Mouse (Mus musculus): ENCODE results near the gene Hist1h4c. TPM values are rescaled to one million over a fixed set of nuclear protein-coding genes. Genes with fewer than 3 reads are reported as not detected.
"Not testable (repeated sequence)": the region's sequence is repeated elsewhere in the genome, so short reads cannot be mapped to it uniquely, and the experiment has no call there.

Hist1h4c gene
- polyA plus RNA-seq, 1 experiment, result 70.6 TPM

DNA sequence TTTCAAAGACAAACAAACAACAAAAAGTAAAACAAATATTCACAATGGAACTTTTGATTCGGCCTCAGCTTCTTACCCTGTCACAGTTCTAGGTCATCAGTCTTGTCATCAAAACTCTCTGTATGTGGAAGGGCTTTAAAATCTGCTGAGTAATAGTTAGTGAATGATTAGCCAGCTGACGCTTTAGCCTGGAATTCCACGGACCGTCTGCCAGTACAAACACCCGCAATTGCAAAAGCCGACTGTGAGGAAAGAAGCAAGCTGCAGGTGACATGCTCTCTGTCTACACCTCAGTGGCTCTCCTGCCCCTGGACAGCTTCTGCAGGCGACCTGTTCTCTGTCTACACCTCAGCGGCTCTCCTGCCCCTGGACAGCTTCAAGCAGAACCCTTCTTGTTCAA, 32.2 kb upstream of the Hist1h4c start:
- Histone ChIP-seq H3K27me3 (ENCODE audit: control insufficient read depth, insufficient read depth, low read length) (no peaks in the 10 kb centered on the region), H3K4me3 (ENCODE audit: control insufficient read depth, insufficient read depth, low read length) (no peak overlapping the region), H3K4me1 (replicated peaks; ENCODE audit: control insufficient read depth, insufficient read depth, low read length) (peaks cover 18% of the 10 kb centered on the region), H3K36me3 (ENCODE audit: control insufficient read depth, insufficient read depth, low read length) (no peaks in the 10 kb centered on the region), H3K27ac (ENCODE audit: control insufficient read depth, insufficient read depth, low read length) (no peak overlapping the region)
- no peak for DNase-seq
- WGBS, result 90% methylated on average over 8 of the region's 8 CpGs
- TF ChIP-seq POLR2A (IDR thresholded peaks at IDR 0.05; ENCODE audit: control insufficient read depth, extremely low read depth, insufficient read depth, low read length, poor library complexity) (no peak), CTCF (IDR thresholded peaks at IDR 0.05; ENCODE audit: borderline replicate concordance, control insufficient read depth, extremely low read depth, insufficient read depth, low read length, poor library complexity) (no peak)

DNA sequence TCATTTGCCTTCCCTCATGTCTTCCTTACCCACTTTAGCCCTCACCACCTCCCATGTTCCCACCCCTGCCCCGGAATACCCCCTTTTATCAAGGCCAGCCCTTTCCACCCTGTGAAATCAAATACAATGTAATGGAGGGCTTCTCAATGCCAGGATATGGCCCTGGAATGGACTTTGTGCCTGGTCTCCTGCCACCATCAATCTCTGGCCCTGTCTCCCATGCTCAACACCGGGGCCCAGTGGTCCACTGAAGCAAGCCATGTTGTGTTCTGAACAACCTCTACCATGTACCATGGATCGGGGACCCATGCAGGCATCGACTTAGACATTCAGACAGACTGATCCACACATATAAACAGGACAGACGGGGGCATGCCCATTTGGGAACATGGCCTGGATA, 31.5 kb upstream of the Hist1h4c start:
- 96% methylated on average over 5 of the region's 5 CpGs for WGBS
- DNase-seq, result no peak
- Histone ChIP-seq H3K4me1 (replicated peaks; ENCODE audit: control insufficient read depth, insufficient read depth, low read length) (peaks cover 18% of the 10 kb centered on the region), H3K27ac (ENCODE audit: control insufficient read depth, insufficient read depth, low read length) (peak overlapping the region; percentile 53; the same call in 1 of the 2 replicates), H3K36me3 (ENCODE audit: control insufficient read depth, insufficient read depth, low read length) (no peaks in the 10 kb centered on the region), H3K27me3 (ENCODE audit: control insufficient read depth, insufficient read depth, low read length) (no peaks in the 10 kb centered on the region), H3K4me3 (ENCODE audit: control insufficient read depth, insufficient read depth, low read length) (no peak overlapping the region)
- no peak for TF ChIP-seq CTCF (IDR thresholded peaks at IDR 0.05; ENCODE audit: borderline replicate concordance, control insufficient read depth, extremely low read depth, insufficient read depth, low read length, poor library complexity)
- no peak for TF ChIP-seq POLR2A (IDR thresholded peaks at IDR 0.05; ENCODE audit: control insufficient read depth, extremely low read depth, insufficient read depth, low read length, poor library complexity)

DNA sequence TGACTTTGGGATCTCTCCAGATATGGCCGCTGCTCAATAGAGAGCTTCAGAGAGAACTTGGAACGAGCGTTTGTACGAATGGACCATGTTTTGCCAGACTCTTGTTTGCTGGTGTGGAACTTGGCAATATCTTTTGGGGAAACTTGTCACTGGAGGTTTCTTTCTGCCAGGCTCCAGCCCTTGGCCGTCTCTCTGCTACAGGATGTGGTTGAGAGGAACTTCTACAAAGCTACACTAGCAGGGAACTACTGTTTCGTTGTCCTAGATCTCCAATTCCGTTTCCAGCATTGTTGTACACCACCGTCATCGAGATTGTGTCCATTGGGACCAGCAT, 30.9 kb upstream of the Hist1h4c start:
- H3K36me3 ChIP-seq (ENCODE audit: control insufficient read depth, insufficient read depth, low read length), result no peaks in the 10 kb centered on the region
- WGBS, result 18% methylated on average over 9 of the region's 9 CpGs
- no peak overlapping the region for H3K4me3 ChIP-seq (ENCODE audit: control insufficient read depth, insufficient read depth, low read length)
- peaks cover 18% of the 10 kb centered on the region for H3K4me1 ChIP-seq (replicated peaks; ENCODE audit: control insufficient read depth, insufficient read depth, low read length)
- no peak for DNase-seq
- H3K27ac ChIP-seq (ENCODE audit: control insufficient read depth, insufficient read depth, low read length), result peak overlapping the region; percentile 53
- no peaks in the 10 kb centered on the region for H3K27me3 ChIP-seq (ENCODE audit: control insufficient read depth, insufficient read depth, low read length)
- no peak for TF ChIP-seq POLR2A (IDR thresholded peaks at IDR 0.05; ENCODE audit: control insufficient read depth, extremely low read depth, insufficient read depth, low read length, poor library complexity)
- TF ChIP-seq CTCF (IDR thresholded peaks at IDR 0.05; ENCODE audit: borderline replicate concordance, control insufficient read depth, extremely low read depth, insufficient read depth, low read length, poor library complexity), result no peak

DNA sequence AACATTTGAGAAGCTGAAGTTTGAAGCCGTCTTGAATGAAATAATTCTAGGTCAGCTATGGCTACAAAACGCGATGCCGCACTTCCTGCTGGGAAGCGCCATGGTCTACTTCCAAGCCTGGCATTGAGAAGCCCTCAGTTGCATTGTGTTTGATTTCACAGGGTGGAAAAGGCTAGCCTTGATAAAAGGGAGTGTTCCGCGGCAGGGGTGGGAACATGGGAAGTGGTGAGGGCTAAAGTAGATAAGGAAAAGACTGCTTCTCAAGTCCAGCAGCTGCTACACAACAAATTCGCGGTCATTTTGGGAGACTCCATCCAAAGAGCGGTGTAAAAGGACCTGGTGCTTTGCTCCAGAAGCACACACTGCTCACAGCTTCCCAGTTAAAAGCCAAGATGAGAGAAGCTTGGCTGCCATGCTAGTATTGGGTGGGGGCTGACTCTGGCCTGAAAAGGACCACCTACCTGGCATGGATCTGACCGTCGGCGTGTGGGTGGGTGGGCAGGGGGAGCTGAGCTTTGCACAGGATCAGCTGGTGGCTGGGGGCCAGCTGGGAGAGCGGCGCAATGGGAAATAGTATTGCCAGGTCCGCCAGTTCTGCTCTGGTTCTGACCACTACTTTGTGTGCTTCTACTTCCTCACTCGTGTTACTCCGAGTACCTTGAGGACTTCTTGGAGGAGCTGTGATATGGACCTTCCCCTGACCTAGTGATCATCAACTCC, 30.4 kb upstream of the Hist1h4c start:
- no peak for TF ChIP-seq CTCF (IDR thresholded peaks at IDR 0.05; ENCODE audit: borderline replicate concordance, control insufficient read depth, extremely low read depth, insufficient read depth, low read length, poor library complexity)
- no peak for TF ChIP-seq POLR2A (IDR thresholded peaks at IDR 0.05; ENCODE audit: control insufficient read depth, extremely low read depth, insufficient read depth, low read length, poor library complexity)
- Histone ChIP-seq H3K4me1 (replicated peaks; ENCODE audit: control insufficient read depth, insufficient read depth, low read length) (peaks cover 18% of the 10 kb centered on the region), H3K27ac (ENCODE audit: control insufficient read depth, insufficient read depth, low read length) (peak overlapping the region; percentile 4; the same call in 1 of the 2 replicates), H3K36me3 (ENCODE audit: control insufficient read depth, insufficient read depth, low read length) (no peaks in the 10 kb centered on the region), H3K27me3 (ENCODE audit: control insufficient read depth, insufficient read depth, low read length) (no peaks in the 10 kb centered on the region), H3K4me3 (ENCODE audit: control insufficient read depth, insufficient read depth, low read length) (no peak overlapping the region)
- no peak for DNase-seq
- 81% methylated on average over 18 of the region's 18 CpGs for WGBS

DNA sequence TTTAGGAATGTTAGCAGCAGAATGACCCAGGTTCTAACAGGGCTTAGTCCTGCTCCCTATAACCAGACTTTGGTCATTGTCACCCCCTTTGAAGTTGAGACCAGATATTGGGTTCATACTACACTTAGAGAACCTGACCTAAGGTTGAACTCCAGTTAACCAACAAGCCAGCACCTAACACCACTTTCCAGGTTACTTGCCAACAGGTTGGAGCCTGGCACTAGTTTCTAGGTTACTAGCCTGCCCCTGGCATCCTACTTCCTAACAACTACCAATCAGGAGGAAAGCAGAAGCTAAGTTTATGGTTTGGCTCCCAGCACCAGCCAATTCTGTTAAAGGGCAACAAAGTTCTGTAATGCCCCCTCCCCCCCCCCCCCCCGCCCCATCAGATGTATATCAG, 27.0 kb upstream of the Hist1h4c start:
- Histone ChIP-seq H3K27me3 (ENCODE audit: control insufficient read depth, insufficient read depth, low read length) (no peaks in the 10 kb centered on the region), H3K27ac (ENCODE audit: control insufficient read depth, insufficient read depth, low read length) (no peak overlapping the region), H3K4me3 (ENCODE audit: control insufficient read depth, insufficient read depth, low read length) (no peak overlapping the region), H3K4me1 (replicated peaks; ENCODE audit: control insufficient read depth, insufficient read depth, low read length) (peaks cover 18% of the 10 kb centered on the region), H3K36me3 (ENCODE audit: control insufficient read depth, insufficient read depth, low read length) (no peaks in the 10 kb centered on the region)
- 86% methylated on average over 1 of the region's 1 CpGs for WGBS
- no peak for TF ChIP-seq POLR2A (IDR thresholded peaks at IDR 0.05; ENCODE audit: control insufficient read depth, extremely low read depth, insufficient read depth, low read length, poor library complexity)
- TF ChIP-seq CTCF (IDR thresholded peaks at IDR 0.05; ENCODE audit: borderline replicate concordance, control insufficient read depth, extremely low read depth, insufficient read depth, low read length, poor library complexity), result no peak
- DNase-seq, result no peak

DNA sequence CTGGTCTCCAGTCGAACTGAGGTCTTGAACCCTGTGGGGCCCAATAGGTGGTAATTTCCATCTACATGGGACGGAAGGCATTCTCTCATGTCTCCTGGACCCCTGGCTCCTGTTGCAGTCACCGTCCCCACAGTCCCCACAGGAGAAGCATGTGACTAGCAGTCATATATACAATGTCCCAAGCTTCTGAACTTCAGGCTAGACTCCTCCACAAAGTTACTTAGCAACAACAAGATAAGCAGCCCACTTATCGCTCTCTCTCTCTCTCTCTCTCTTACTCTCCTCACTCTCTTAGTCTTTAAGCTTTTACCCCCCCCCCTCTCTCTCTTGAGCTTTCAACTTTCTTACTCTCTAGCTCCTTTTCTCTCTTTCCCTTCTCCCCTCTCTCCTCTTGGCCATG, 26.0 kb upstream of the Hist1h4c start:
- no peak for DNase-seq
- over 99% methylated on average over 4 of the region's 4 CpGs for WGBS
- no peak overlapping the region for H3K4me3 ChIP-seq (ENCODE audit: control insufficient read depth, insufficient read depth, low read length)
- no peaks in the 10 kb centered on the region for H3K36me3 ChIP-seq (ENCODE audit: control insufficient read depth, insufficient read depth, low read length)
- H3K27ac ChIP-seq (ENCODE audit: control insufficient read depth, insufficient read depth, low read length), result no peak overlapping the region
- no peaks in the 10 kb centered on the region for H3K27me3 ChIP-seq (ENCODE audit: control insufficient read depth, insufficient read depth, low read length)
- H3K4me1 ChIP-seq (replicated peaks; ENCODE audit: control insufficient read depth, insufficient read depth, low read length), result peaks cover 10% of the 10 kb centered on the region
- no peak for TF ChIP-seq POLR2A (IDR thresholded peaks at IDR 0.05; ENCODE audit: control insufficient read depth, extremely low read depth, insufficient read depth, low read length, poor library complexity)

DNA sequence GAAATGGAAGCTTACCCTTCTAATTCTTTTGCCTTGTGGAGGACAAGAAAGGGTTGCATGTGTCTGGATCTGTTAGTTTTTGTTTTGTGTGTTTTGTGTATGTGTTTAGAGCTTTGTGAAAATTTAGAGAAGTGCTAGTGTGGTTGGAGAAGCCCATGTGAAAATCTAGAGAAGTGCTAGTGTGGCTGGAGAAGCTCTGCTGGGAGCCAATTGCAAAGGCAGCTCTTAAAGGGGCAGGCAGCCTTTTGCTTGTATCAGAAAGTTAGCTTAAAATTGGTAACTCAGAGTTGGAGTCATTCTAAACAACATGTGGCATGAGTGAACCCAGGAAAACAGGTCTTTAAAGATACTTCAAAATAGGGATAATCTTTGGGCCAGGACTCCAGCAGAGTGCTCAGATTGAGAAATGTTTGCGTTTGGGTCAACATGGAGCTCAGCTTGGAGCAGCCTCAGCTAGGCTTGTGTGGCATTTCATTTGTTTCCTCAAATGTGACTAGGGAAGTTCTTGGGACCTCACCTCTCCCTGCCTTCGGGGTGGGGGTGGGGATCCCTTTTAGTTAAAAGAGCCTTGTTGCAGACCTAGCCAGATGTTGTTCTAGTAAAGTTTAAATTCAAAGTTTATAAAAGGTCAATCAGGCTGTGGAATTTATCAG, 19.5 kb upstream of the Hist1h4c start:
- not testable (repeated sequence) for H3K4me1 ChIP-seq (replicated peaks; ENCODE audit: control insufficient read depth, insufficient read depth, low read length); H3K4me3 ChIP-seq (ENCODE audit: control insufficient read depth, insufficient read depth, low read length); H3K27ac ChIP-seq (ENCODE audit: control insufficient read depth, insufficient read depth, low read length); H3K27me3 ChIP-seq (ENCODE audit: control insufficient read depth, insufficient read depth, low read length); H3K36me3 ChIP-seq (ENCODE audit: control insufficient read depth, insufficient read depth, low read length); DNase-seq
- WGBS, result 45% methylated on average over 2 of the region's 2 CpGs
